19 mouse cellular contexts compared by ENCODE assay signal in the genomic region with DNA sequence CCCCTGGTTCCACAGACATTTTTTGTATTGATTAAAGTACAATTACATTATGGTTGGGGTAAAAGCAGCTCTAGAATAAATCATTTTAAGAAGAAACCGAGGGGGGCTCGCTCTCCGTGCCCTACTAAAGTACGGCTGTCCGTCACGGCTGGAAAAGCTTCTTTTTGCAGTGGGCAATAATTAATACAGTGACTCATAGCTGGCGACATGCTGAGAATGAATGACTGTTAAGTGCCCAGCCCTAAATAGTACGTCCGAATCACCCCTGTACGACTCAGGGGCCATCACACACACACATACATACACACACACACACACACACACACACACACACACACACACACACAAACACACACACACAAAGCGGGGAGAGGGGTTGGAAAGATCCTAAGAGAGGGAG.
DNase-seq lines count a peak whose midpoint lies in the region; ATAC-seq and TF ChIP-seq lines count a peak whose summit lies in the region.
"Had no signal": no experiment of that assay in that cellular context is flagged by ENCODE, and none has a peak within 500 bp of the region (broad histone marks: within the 10 kb centered on the region; RNA-seq: fewer than 3 reads in every experiment).

No protein-coding gene starts in this region.

- H3K4me1 ChIP-seq in heart, embryonic 15.5 days (replicated peaks), result peaks cover 14% of the 10 kb centered on the region; the same call in 1 of the 2 replicates
- H3K4me1 ChIP-seq in kidney, embryonic 16.5 days (ENCODE audit: insufficient read depth, low read length), result peaks cover 7% of the 10 kb centered on the region
- peaks cover 16% of the 10 kb centered on the region for H3K4me1 ChIP-seq in bone marrow macrophage, adult 2 months (ENCODE audit: control insufficient read depth, insufficient read depth, low read length)

- 77% methylated on average over 11 of the region's 11 CpGs for WGBS in heart, embryonic 15.5 days
- 68% methylated on average over 11 of the region's 11 CpGs for WGBS in kidney, embryonic 16.5 days

- 0 out of 2 replicates have a peak, but pooled peaks have one; percentile 9 for ATAC-seq in frontal cortex, adult (ENCODE audit: low TSS enrichment)
- 0 out of 2 replicates have a peak, but pooled peaks have one; percentile 55 for ATAC-seq in heart, embryonic 15.5 days (replicated peaks; ENCODE audit: insufficient number of reproducible peaks, insufficient read depth, low FRiP score, low read depth)
- ATAC-seq in kidney, embryonic 16.5 days (ENCODE audit: low FRiP score, low TSS enrichment), result 0 out of 2 replicates have a peak, but pooled peaks have one; percentile 71
- ATAC-seq: forebrain, embryonic 13.5 days; forebrain, postnatal 0 days; intestine, embryonic 16.5 days had no signal

- no peak overlapping the region for H3K9ac ChIP-seq in heart, embryonic 15.5 days
- no peak overlapping the region for H3K9ac ChIP-seq in kidney, embryonic 16.5 days (replicated peaks; ENCODE audit: low read length)
- H3K9ac ChIP-seq: forebrain, embryonic 13.5 days; forebrain, postnatal 0 days; hindbrain, embryonic 15.5 days had no signal

- no peak for TF ChIP-seq POLR2A in bone marrow macrophage, adult 2 months (IDR thresholded peaks at IDR 0.05; ENCODE audit: borderline replicate concordance, low read depth, low read length)

- no peaks in the 10 kb centered on the region for H3K9me3 ChIP-seq in heart, embryonic 15.5 days (replicated peaks)
- no peaks in the 10 kb centered on the region for H3K9me3 ChIP-seq in kidney, embryonic 16.5 days (ENCODE audit: low read length)
- H3K9me3 ChIP-seq: embryonic facial prominence, embryonic 10.5 days; forebrain, embryonic 13.5 days; hindbrain, embryonic 15.5 days had no signal

- no peak overlapping the region for H3K4me2 ChIP-seq in heart, embryonic 15.5 days
- H3K4me2 ChIP-seq in kidney, embryonic 16.5 days (replicated peaks; ENCODE audit: low read depth, low read length), result no peak overlapping the region
- H3K4me2 ChIP-seq: forebrain, embryonic 13.5 days; hindbrain, embryonic 15.5 days had no signal

- DNase-seq in frontal cortex, adult 2 months (ENCODE audit: extremely low spot score in 1 of 2, low spot score in 1 of 2), result no peak
- DNase-seq in heart, postnatal 14 days, result no peak
- no peak for DNase-seq in kidney, postnatal 14 days
- DNase-seq in right cerebral cortex, postnatal 10 days (ENCODE audit: low spot score in 2 of 2), result no peak
- DNase-seq: adrenal gland, postnatal 14 days; B cell, adult 2 months; cerebellum, adult 2 months; cerebellum, postnatal 10 days; forebrain, postnatal 0 days; gastrocnemius, postnatal 14 days had no signal

- no peaks in the 10 kb centered on the region for H3K27me3 ChIP-seq in heart, embryonic 15.5 days
- no peaks in the 10 kb centered on the region for H3K27me3 ChIP-seq in kidney, embryonic 16.5 days (ENCODE audit: insufficient read depth, low read length)
- H3K27me3 ChIP-seq: forebrain, embryonic 13.5 days; hindbrain, embryonic 15.5 days had no signal

- peaks cover 9% of the 10 kb centered on the region for H3K36me3 ChIP-seq in heart, embryonic 15.5 days
- peaks cover 28% of the 10 kb centered on the region for H3K36me3 ChIP-seq in kidney, embryonic 16.5 days (ENCODE audit: insufficient read depth, low read length)
- H3K36me3 ChIP-seq: G1E had no signal

- H3K4me3 ChIP-seq in heart, embryonic 15.5 days, result no peak overlapping the region
- H3K4me3 ChIP-seq in kidney, embryonic 16.5 days (ENCODE audit: low read length), result no peak overlapping the region
- no peak overlapping the region for H3K4me3 ChIP-seq in bone marrow macrophage, adult 2 months (ENCODE audit: insufficient read depth, low read length)
- H3K4me3 ChIP-seq: embryonic facial prominence, embryonic 10.5 days; forebrain, embryonic 13.5 days; hindbrain, embryonic 15.5 days had no signal

- no peak overlapping the region for H3K27ac ChIP-seq in heart, embryonic 15.5 days
- H3K27ac ChIP-seq in kidney, embryonic 16.5 days (ENCODE audit: low read length), result 0 out of 2 replicates have a peak overlapping the region, but pooled peaks have one; percentile 10
- peak overlapping the region; percentile 8; the same call in 1 of the 2 replicates for H3K27ac ChIP-seq in bone marrow macrophage, adult 2 months (ENCODE audit: insufficient read depth, low read depth, low read length)
- H3K27ac ChIP-seq: embryonic facial prominence, embryonic 10.5 days; forebrain, embryonic 13.5 days; hindbrain, embryonic 15.5 days had no signal

- intact Hi-C loops in heart, postnatal 14 days (cut with DNase I), result loop anchor here (5.0 kb wide), 1 partner anchor 36 kb away; no protein-coding TSS in a partner anchor

- TF ChIP-seq CTCF in bone marrow macrophage, adult 2 months (IDR thresholded peaks at IDR 0.05; ENCODE audit: low read depth, low read length), result no peak

Comparison
In these comparisons a context has a peak if more than half of its experiments do, and no peak if none do; other contexts are left out.
1. ATAC-seq: peak in every context shown above with its lines; median percentile 71 in kidney, embryonic 16.5 days; 55 in heart, embryonic 15.5 days; 9 in frontal cortex, adult.